Mouse (Mus musculus) forebrain, embryonic 14.5 days (tissue): ENCODE results near the gene H2-DMb1. TPM values are rescaled to one million over a fixed set of nuclear protein-coding genes. Genes with fewer than 3 reads are reported as not detected.

Source experiments
- ATAC-seq: fragments of 200-750 bp; cut with Nextera tagmentation; 2 replicates; pipeline ENCODE4 v1.8.0; 2017; ENCODE audit warnings: mild to moderate bottlenecking, moderate library complexity
- DNase-seq: peaks from one replicate; pipeline ENCODE4 v3.0.0-alpha.2; 2015; ENCODE audit warnings: low spot score
- H3K27ac ChIP-seq: fragments of 300-500 bp; sonication (generic); 2 replicates; pipeline ENCODE4 v1.5.1; 2014; ENCODE audit warnings: low read depth, mild to moderate bottlenecking, control low read depth, low read length, moderate library complexity
- H3K27me3 ChIP-seq: fragments of 300-500 bp; sonication (generic); replicated peaks from 2 replicates; pipeline ENCODE4 v1.6.1; 2014; ENCODE audit warnings: low read length, control low read depth, mixed read lengths; ENCODE audit not compliant: control insufficient read depth, insufficient read depth
- H3K36me3 ChIP-seq: fragments of 300-500 bp; sonication (generic); 2 replicates; pipeline ENCODE4 v1.6.1; 2014; ENCODE audit warnings: low read length, control low read depth; ENCODE audit not compliant: control insufficient read depth, insufficient read depth
- H3K4me1 ChIP-seq: fragments of 300-500 bp; sonication (generic); 2 replicates; pipeline ENCODE4 v1.6.1; 2014; ENCODE audit warnings: antibody characterized with exemption, low read length, control low read depth; ENCODE audit not compliant: control insufficient read depth, insufficient read depth
- H3K4me2 ChIP-seq: fragments of 300-500 bp; sonication (generic); 2 replicates; pipeline ENCODE4 v1.6.1; 2014; ENCODE audit warnings: mild to moderate bottlenecking, control low read depth, low read length
- H3K4me3 ChIP-seq: fragments of 300-500 bp; sonication (generic); 2 replicates; pipeline ENCODE4 v1.5.1; 2014; ENCODE audit warnings: low read depth, low read length, control low read depth
- H3K9ac ChIP-seq: fragments of 300-500 bp; sonication (generic); 2 replicates; pipeline ENCODE4 v1.6.1; 2014; ENCODE audit warnings: mild to moderate bottlenecking, low read length, control low read depth, moderate library complexity
- H3K9me3 ChIP-seq: fragments of 300-500 bp; sonication (generic); replicated peaks from 2 replicates; pipeline ENCODE4 v1.6.1; 2016; ENCODE audit warnings: low read length, control low read depth, mixed read lengths; ENCODE audit not compliant: control insufficient read depth
- WGBS: fragments of 180-500 bp; shearing (Covaris S2); extraction: QIAGEN DNeasy Blood & Tissue Kit; methylation state at CpG from one replicate; pipeline ENCODE4 v1.1.7; 2014; 5-methylcytosine and 5-hydroxymethylcytosine counted together
- polyA plus RNA-seq: library from polyadenylated mRNA; unstranded; fragments of >200 nt; fragmentation: Nextera tagmentation; extraction: Ambion mirVana; gene quantifications from 2 replicates; pipeline ENCODE4 v1.2.1, GENCODE M21; 2014

H2-DMb1 gene
- polyA plus RNA-seq, 1 experiment from 2014 or later: 1.2 TPM

DNA sequence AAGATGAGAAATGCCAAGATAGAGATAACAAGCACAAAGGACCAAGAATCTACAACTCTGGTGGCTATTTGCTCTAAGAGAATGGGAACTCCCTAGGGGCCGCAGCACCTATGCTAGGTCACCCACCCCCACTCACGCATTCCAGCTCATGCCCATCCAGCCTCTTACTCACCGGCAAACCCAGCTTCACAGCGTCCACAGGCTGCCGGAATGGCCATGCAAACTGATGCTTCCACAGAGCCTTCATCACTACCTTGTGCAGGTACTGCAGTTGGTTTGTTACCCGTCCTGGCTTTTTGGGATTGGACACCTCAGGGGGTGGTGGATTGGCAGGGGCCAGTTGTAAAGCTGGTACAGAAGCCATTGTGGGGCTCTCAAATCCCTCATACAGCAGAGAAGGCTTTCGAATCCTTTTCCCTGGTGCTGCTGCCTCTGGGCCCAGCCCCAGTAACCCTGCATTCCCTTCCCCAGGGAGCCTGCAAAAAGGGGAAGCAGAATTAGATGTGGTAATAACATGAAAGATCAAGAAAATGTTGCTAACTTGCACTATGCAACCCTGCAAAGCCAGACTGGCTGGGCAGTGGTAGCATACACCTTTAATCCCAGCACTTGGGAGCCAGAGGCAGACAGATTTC lies 36.0 kb upstream of the H2-DMb1 start:
- DNase-seq (no peak), ATAC-seq (no peak)
- H3K4me2 ChIP-seq: peak overlapping the region; percentile 98
- peaks cover 68% of the 10 kb centered on the region for H3K36me3 ChIP-seq
- no peaks in the 10 kb centered on the region for H3K27me3 ChIP-seq
- H3K27ac ChIP-seq: no peak overlapping the region
- H3K4me3 ChIP-seq: peak overlapping the region; percentile 99
- H3K4me1 ChIP-seq: peaks cover 10% of the 10 kb centered on the region
- H3K9me3 ChIP-seq: no peaks in the 10 kb centered on the region
- WGBS: 21% methylated on average over 7 of the region's 7 CpGs
- H3K9ac ChIP-seq: peak overlapping the region; percentile 95

DNA sequence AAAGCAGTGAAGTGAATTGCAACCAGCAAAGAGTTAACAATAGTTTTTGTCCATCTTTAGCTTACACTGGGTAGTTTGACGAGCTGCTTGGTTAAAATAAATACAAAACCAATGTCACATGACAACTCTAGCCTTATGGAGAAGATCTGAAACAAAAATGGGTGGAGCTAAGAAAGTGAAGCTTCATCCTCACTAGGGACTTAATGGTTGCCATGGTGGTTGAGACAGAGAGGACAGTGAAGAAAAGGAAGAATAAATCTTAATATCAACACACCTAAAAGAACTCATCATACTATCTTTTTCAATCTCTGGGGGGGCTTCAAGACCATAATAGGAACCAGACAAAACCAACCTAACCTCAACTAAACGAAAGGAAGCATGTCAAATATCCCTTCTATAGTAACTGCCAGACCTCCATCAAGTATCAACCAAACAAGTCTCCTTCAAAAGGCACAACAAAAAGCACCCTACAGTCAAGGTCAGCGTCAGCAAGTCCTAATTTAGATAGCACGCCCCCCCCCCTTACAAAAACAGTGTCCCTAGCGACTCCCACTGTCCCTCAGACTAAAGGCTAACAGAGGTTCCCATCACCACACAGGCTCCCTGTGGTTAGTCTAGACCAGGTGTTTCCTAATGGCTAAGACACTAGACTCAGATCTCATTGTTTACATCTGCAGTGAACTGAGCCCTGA lies 35.3 kb upstream of the H2-DMb1 start:
- Histone ChIP-seq H3K4me2 (peak overlapping the region; percentile 98), H3K9me3 (no peaks in the 10 kb centered on the region), H3K9ac (peak overlapping the region; percentile 95), H3K27ac (0 out of 2 replicates have a peak overlapping the region, but pooled peaks have one; percentile 100), H3K4me3 (peak overlapping the region; percentile 99), H3K4me1 (peaks cover 10% of the 10 kb centered on the region), H3K36me3 (peaks cover 61% of the 10 kb centered on the region), H3K27me3 (no peaks in the 10 kb centered on the region)
- ATAC-seq (no peak), DNase-seq (peak; percentile 51)
- WGBS: 0% methylated on average over 5 of the region's 5 CpGs

DNA sequence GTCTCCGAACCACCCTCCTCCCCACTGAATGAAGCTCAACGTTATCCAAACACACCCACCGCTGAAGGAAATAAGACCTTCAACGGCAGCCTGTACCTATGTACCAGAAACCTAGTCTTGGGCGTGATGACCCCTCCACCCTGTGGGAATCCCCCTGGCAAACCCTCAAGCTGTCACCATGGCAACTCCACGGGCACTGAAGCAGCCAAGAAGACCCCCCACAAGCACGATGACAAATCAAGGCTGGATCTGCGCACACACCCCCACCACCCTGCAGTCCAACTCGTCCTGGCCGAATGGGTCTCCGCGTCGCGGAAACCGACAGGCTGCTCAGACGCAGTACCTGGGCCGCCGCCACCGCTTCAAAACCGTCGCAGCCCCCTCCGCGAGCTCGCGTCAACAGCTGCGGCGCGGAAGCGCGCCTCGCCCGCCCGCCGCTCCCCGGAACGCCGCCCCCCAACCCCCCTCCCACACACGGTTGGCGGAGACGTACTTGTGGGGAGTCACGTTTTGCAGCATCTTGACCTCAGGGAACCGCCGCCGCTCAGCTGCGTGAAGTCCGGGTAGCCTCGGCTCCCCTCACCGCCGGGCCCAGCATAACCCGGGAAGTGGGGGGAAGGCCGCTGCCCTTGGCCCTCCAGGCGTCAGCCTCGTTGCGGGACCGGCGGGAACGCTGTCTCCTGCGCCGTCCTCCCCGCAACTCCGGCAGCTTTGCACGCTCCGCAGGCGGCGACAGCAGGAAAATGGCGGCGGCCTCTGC lies 34.6 kb upstream of the H2-DMb1 start:
- peak; percentile 62 for DNase-seq
- Histone ChIP-seq H3K4me1 (peaks cover 13% of the 10 kb centered on the region), H3K27me3 (no peaks in the 10 kb centered on the region), H3K9me3 (no peaks in the 10 kb centered on the region), H3K27ac (peak overlapping the region; percentile 100), H3K4me3 (peak overlapping the region; percentile 99), H3K36me3 (peaks cover 54% of the 10 kb centered on the region), H3K4me2 (peak overlapping the region; percentile 98), H3K9ac (peak overlapping the region; percentile 95)
- WGBS: under 1% methylated on average over 60 of the region's 67 CpGs
- no peak for ATAC-seq

DNA sequence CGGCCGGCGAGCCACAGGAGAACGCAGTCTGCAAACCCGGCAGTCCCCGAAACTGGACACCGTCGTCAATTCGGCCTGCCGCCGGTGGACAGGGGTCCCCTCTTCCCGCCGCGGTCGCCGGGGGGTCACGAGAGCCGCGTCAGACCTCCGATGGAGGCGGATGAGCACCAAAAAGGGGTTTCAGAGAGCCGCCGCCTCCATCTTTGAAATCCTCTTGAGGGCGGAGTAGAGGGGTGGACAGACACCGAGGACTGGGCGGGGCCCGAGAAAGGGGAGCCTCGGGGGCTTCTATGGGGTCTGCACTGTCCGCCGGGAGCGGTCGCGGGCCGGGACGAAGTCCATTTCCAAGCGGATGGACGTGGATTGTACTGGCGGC lies 34.0 kb upstream of the H2-DMb1 start:
- WGBS: under 1% methylated on average over 38 of the region's 38 CpGs
- DNase-seq (no peak), ATAC-seq (no peak)
- H3K4me3 ChIP-seq: peak overlapping the region; percentile 99
- H3K27me3 ChIP-seq: no peaks in the 10 kb centered on the region
- peaks cover 19% of the 10 kb centered on the region for H3K4me1 ChIP-seq
- no peaks in the 10 kb centered on the region for H3K9me3 ChIP-seq
- peaks cover 48% of the 10 kb centered on the region for H3K36me3 ChIP-seq
- peak overlapping the region; percentile 98 for H3K4me2 ChIP-seq
- peak overlapping the region; percentile 95 for H3K9ac ChIP-seq
- H3K27ac ChIP-seq: peak overlapping the region; percentile 100

DNA sequence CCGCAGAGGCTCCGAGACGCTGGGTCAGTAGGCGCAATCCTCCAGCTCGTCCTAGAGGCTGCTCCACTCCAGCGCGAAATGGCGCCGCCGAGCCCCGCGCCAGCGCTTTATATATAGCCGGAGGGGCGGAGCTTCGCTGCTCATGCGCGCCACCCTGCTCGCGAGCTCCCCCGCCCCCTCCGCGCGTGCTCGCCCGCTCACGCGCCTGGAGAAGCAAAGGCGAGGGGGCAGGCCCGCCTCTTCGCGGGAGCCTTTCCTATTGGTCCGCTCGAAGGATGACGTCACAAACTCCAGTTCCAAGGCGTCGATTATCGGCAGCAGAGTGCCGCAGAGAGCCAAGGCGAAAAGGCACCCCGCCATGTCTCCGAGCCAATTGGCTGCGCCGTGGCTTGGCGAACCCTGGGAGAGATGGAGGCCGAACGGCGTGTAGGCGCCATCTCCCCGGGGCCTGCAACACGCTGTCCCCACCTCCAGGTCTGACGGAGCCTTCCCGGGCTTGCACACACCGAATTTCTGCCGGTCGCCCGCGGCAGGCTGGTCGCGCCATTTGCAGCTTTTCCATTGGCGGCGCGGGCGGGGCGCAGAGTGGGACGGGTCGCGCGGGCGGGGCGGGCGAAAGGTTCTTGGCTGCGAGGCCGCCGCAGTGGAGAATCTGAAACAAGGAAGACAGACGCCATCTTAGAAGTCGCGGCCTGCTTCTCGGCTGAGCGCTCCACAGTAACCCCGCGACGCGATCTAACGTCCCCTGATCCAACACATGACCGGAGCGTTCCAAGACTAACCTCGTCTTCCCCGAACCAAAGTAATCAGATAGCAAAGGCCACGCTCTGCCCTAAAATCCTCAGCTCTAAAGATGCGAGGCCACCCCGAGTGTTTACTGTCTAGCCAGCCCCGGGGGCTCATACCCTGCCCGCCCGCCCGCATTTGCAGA lies 33.4 kb upstream of the H2-DMb1 start, which contains the start of gene H2-DMa:
Gene H2-DMa, plus strand, starts transcription at position 293 of the 931 bp plus-strand sequence.
- DNase-seq: peak; percentile 100
- peak; percentile 79 for ATAC-seq
- under 1% methylated on average over 89 of the region's 96 CpGs for WGBS

DNA sequence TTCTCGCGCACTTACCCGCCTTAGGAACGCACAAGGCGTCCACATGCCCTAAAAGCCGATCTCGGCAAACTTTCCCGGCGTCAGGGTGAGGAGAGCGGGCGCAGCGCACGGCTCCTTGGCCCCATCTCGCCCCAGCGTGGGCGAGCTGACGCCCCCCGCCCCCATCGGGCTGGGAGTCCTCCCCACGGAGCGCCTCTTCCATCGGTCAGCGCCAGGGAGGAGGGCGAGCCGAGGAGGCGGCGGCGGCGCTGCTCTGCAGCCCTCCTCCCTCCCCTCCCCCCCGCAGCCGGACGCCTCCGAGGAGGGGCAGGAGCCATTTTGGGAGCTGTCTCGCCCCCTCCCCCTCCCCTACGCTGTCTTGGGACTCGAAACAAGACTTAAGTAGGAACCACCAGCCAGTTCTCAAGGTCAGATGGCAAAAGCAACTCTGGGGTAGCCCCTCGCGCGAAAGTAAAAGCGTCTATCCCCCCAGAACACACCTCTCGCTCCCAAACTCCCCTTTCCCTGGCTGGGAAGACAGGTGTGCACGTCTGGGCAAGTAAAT lies 32.6 kb upstream of the H2-DMb1 start:
- Histone ChIP-seq H3K4me2 (peak overlapping the region; percentile 94), H3K27ac (peak overlapping the region; percentile 100), H3K27me3 (no peaks in the 10 kb centered on the region), H3K4me1 (peaks cover 22% of the 10 kb centered on the region), H3K9me3 (no peaks in the 10 kb centered on the region), H3K36me3 (peaks cover 34% of the 10 kb centered on the region), H3K9ac (peak overlapping the region; percentile 98), H3K4me3 (peak overlapping the region; percentile 99)
- DNase-seq (peak; percentile 89), ATAC-seq (no peak; the same call in 1 of the 2 replicates)
- WGBS: 0% methylated on average over 33 of the region's 42 CpGs

More for the DNA sequence above, 33.4 kb upstream of the H2-DMb1 start, which contains the start of gene H2-DMa:
- no peaks in the 10 kb centered on the region for H3K27me3 ChIP-seq
- peaks cover 41% of the 10 kb centered on the region for H3K36me3 ChIP-seq
- no peaks in the 10 kb centered on the region for H3K9me3 ChIP-seq
- H3K27ac ChIP-seq: peak within 1 kb of the TSS; percentile 100
- peak within 1 kb of the TSS; percentile 98 for H3K9ac ChIP-seq
- peak within 1 kb of the TSS; percentile 98 for H3K4me2 ChIP-seq
- H3K4me1 ChIP-seq: peaks cover 20% of the 10 kb centered on the region
- peak within 1 kb of the TSS; percentile 99 for H3K4me3 ChIP-seq

DNA sequence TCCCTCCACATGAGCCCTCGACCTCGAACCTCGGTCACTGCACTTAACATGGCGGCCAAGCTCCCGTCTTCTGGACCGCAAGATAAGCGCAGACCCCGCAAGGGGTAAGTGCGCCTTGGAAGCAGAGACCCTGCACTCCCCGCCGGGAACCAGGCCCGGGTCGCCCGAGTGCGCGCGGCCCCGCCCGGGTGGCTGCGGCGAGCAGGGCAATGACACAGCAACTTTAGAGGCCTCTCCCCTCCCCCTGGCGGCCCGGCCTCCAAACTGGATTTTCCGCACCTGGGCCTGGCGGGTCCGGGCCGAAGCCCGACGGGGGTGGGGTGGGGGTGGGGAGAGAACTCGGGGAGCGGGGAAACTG lies 32.1 kb upstream of the H2-DMb1 start:
- peak overlapping the region; percentile 100 for H3K27ac ChIP-seq
- no peaks in the 10 kb centered on the region for H3K9me3 ChIP-seq
- peaks cover 29% of the 10 kb centered on the region for H3K36me3 ChIP-seq
- H3K4me1 ChIP-seq: peaks cover 22% of the 10 kb centered on the region
- H3K4me2 ChIP-seq: peak overlapping the region; percentile 94
- peak overlapping the region; percentile 99 for H3K4me3 ChIP-seq
- DNase-seq (no peak), ATAC-seq (peak; percentile 2)
- H3K27me3 ChIP-seq: no peaks in the 10 kb centered on the region
- peak overlapping the region; percentile 98 for H3K9ac ChIP-seq
- WGBS: under 1% methylated on average over 30 of the region's 31 CpGs
